11 mouse cellular contexts compared by ENCODE assay signal in genomic region chr1:158192841-158193551, GRCm38 (mm10).
DNase-seq lines count a peak whose midpoint lies in the region; ATAC-seq and TF ChIP-seq lines count a peak whose summit lies in the region.
"Had no signal": no experiment of that assay in that cellular context is flagged by ENCODE, and none has a peak within 500 bp of the region (broad histone marks: within the 10 kb centered on the region; RNA-seq: fewer than 3 reads in every experiment).

No protein-coding gene starts in this region.

- no peak for TF ChIP-seq POLR2A in lung, adult 2 months (IDR thresholded peaks at IDR 0.05; ENCODE audit: borderline replicate concordance, extremely low read depth, low read depth, low read length)

- no peak overlapping the region for H3K4me2 ChIP-seq in embryonic facial prominence, embryonic 14.5 days (ENCODE audit: low read depth, low read length)
- H3K4me2 ChIP-seq in lung, postnatal 0 days (replicated peaks; ENCODE audit: low read depth, low read length) = no peak overlapping the region

- ATAC-seq in embryonic facial prominence, embryonic 14.5 days (ENCODE audit: low read depth) = peak; percentile 85
- no peak for ATAC-seq in lung, postnatal 0 days

- no peaks in the 10 kb centered on the region for H3K27me3 ChIP-seq in embryonic facial prominence, embryonic 14.5 days (replicated peaks; ENCODE audit: control insufficient read depth, insufficient read depth, low read length)
- H3K27me3 ChIP-seq in lung, postnatal 0 days (replicated peaks; ENCODE audit: insufficient read depth, low read length) = no peaks in the 10 kb centered on the region

- H3K36me3 ChIP-seq in embryonic facial prominence, embryonic 14.5 days (ENCODE audit: control insufficient read depth, insufficient read depth, low read length) = no peaks in the 10 kb centered on the region
- H3K36me3 ChIP-seq in lung, postnatal 0 days (ENCODE audit: insufficient read depth, low read length) = no peaks in the 10 kb centered on the region

- no peak for TF ChIP-seq EP300 in lung, postnatal 0 days (IDR thresholded peaks at IDR 0.05)

- TF ChIP-seq CTCF in lung, postnatal 0 days (IDR thresholded peaks at IDR 0.05) = no peak
- no peak for TF ChIP-seq CTCF in lung, adult 2 months (IDR thresholded peaks at IDR 0.05; ENCODE audit: insufficient read depth, low read length)

- WGBS in embryonic facial prominence, embryonic 14.5 days = 34% methylated on average over 12 of the region's 12 CpGs
- 59% methylated on average over 12 of the region's 12 CpGs for WGBS in lung, postnatal 0 days
- 60% methylated on average over 12 of the region's 12 CpGs for WGBS in lung, adult 2 months

- no peaks in the 10 kb centered on the region for H3K9me3 ChIP-seq in embryonic facial prominence, embryonic 14.5 days (ENCODE audit: control insufficient read depth, low read length)
- H3K9me3 ChIP-seq in lung, postnatal 0 days (ENCODE audit: low read length) = no peaks in the 10 kb centered on the region

- peak; percentile 5 to 26 for DNase-seq in kidney, postnatal 4 days
- no peak for DNase-seq in kidney, adult 8-10 months
- DNase-seq in embryonic facial prominence, embryonic 14.5 days (ENCODE audit: low spot score) = peak; percentile 80
- DNase-seq in left cerebral cortex, adult 18-20 months (ENCODE audit: low spot score in 2 of 2) = peak; percentile 49 to 74
- peak; percentile 85 for DNase-seq in retina, embryonic 14.5 days (ENCODE audit: low spot score)
- DNase-seq in lung, postnatal 0 days (ENCODE audit: low spot score) = no peak
- no peak for DNase-seq in lung, adult 2 months
- no peak for DNase-seq in c-Kit-positive CD71-positive TER-119-positive erythroid progenitor cells, embryonic 14.5 days (ENCODE audit: low spot score)
- DNase-seq: adrenal gland, postnatal 14 days; heart, postnatal 14 days had no signal

- H3K4me3 ChIP-seq in embryonic facial prominence, embryonic 14.5 days (ENCODE audit: low read depth, low read length) = no peak overlapping the region
- no peak overlapping the region for H3K4me3 ChIP-seq in lung, postnatal 0 days (ENCODE audit: low read depth, low read length)
- no peak overlapping the region for H3K4me3 ChIP-seq in lung, adult 2 months (replicated peaks; ENCODE audit: extremely low read depth, low read depth, low read length)

- no peak overlapping the region for H3K27ac ChIP-seq in embryonic facial prominence, embryonic 14.5 days (replicated peaks; ENCODE audit: low read depth, low read length)
- no peak overlapping the region for H3K27ac ChIP-seq in lung, postnatal 0 days (ENCODE audit: low read length)
- H3K27ac ChIP-seq: macrophage had no signal

- no peak overlapping the region for H3K9ac ChIP-seq in embryonic facial prominence, embryonic 14.5 days (ENCODE audit: low read depth, low read length)
- H3K9ac ChIP-seq in lung, postnatal 0 days (replicated peaks; ENCODE audit: low read depth) = no peak overlapping the region

- peaks cover 13% of the 10 kb centered on the region for H3K4me1 ChIP-seq in embryonic facial prominence, embryonic 14.5 days (ENCODE audit: control insufficient read depth, insufficient read depth, low read length)
- no peaks in the 10 kb centered on the region for H3K4me1 ChIP-seq in lung, postnatal 0 days (ENCODE audit: insufficient read depth, low read depth, low read length)
- no peaks in the 10 kb centered on the region for H3K4me1 ChIP-seq in lung, adult 2 months (ENCODE audit: control insufficient read depth, insufficient read depth, low read length)

Comparison
In these comparisons a context has a peak if more than half of its experiments do, and no peak if none do; other contexts are left out.
1. DNase-seq: peak in kidney, postnatal 4 days (2 of 2), embryonic facial prominence, embryonic 14.5 days (single experiment), left cerebral cortex, adult 18-20 months (2 of 2) and retina, embryonic 14.5 days (single experiment); none in kidney, adult 8-10 months (0 of 2), lung, postnatal 0 days (single experiment), lung, adult 2 months (single experiment) and c-Kit-positive CD71-positive TER-119-positive erythroid progenitor cells, embryonic 14.5 days (single experiment).